Mouse (Mus musculus) liver, postnatal 0 days (tissue): ENCODE results near the gene Gpx3.

ENCODE experiments used
- CTCF ChIP-seq: sonication (generic); IDR thresholded peaks from 2 replicates; pipeline ENCODE4 v1.5.1; 2016; ENCODE audit warnings: antibody characterized with exemption, low read depth
- EP300 ChIP-seq: IDR thresholded peaks from 2 replicates; pipeline ENCODE4 v1.6.1; 2016; ENCODE audit warnings: antibody characterized with exemption, low read depth, mild to moderate bottlenecking

DNA sequence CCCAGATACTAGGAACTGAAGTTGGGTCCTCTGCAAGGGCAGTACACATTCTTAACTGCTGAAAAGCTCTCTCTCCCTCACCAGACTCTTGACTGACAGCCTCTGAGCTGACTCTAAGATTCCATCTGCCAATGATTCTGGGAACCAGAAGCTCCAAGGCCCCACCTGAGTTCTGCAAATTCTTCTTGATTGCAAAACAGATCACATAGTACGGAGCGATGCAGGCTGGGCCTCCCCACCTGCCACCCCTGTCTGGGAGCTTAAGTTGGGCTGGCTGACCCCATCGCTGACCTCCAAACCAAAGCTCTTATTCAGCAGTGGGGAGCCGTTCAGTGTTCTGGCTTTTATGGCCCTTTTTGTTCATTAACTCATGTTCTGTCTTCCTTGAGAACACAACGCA lies 4.8 kb upstream of the Gpx3 start:
- TF ChIP-seq EP300 (no peak), CTCF (no peak)
